Mouse (Mus musculus) NIH3T3 (cell line): ENCODE results near the gene Samhd1.
A peak's percentile ranks its signal among the peaks of the same experiment; 100 is the strongest.

Experiments used
- DNase-seq: peaks from one replicate; pipeline ENCODE4 v3.0.0-alpha.2; 2012; ENCODE audit warnings: low read depth

The Samhd1 gene

DNA sequence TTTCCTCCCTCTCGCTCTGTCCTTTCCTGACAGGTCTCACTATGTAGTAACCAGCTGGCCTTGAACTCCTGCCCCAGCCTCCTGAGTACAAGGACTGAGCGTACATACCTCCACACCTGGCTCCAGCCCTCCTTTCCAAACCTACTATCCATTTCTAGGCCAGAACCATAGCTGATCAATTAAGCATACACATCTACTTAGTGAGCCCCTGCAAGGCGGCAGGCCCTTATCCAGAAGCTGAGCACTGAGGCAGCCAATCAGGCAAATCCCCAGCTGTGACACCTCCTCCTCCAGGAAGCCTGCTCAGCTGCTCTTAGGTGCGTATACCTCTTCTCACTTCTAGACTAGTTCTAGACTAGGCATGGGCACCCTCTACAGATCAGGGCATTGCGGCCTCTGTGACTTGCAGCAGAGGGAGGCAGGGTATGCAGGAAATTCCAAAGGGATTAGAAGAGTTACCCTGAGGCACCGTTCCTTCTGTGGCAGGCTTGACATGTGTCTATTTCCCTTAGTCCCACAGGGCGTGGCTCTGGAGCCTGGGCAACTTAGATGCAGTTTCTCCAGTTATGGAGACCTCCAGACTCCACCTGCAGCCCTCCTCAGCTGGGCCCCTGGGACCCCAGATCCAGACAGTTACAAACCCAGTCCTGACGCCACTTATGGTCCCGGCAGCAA, 62.6 kb downstream of the Samhd1 start:
- no peak for DNase-seq

DNA sequence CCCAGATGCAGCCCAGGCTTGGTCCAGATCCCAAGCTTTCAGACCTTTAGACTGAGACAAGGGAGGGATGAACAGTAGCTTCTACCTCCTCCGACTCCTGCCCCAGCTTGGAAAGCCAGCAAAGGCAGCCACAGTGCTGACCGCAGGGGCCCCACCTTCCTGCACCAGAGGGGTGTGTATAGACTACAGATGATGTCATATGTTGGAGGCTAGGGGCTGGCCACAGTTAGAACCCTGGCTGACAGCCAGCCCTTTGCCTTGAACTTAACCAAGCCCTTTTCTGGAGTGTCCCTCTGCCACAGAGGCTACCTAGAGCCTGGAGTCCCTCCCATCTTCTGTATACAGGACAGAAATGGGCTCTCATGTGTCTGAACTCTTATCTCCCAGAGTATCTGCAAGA, 63.5 kb downstream of the Samhd1 start:
- peak; percentile 89 for DNase-seq

DNA sequence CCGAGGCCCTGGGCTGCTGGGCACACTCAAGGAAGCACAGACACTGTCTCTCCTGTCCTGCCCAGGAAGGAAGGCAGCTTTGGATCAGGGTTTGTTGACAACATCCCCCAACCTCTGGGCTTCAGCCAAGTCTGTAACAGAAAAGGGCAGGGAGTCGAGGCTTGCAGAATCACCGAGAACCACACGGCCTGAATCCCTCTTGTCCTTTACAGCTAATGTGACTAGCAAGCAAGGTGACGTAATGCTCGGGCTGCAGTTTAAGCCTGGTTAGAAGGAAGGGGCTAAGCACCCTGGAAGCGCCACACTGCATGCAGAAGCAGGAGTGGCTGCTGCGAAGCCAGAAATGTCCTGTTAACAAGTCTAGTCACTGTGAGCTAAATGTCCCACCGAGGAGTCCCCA, 64.7 kb downstream of the Samhd1 start:
- DNase-seq: peak; percentile 59

DNA sequence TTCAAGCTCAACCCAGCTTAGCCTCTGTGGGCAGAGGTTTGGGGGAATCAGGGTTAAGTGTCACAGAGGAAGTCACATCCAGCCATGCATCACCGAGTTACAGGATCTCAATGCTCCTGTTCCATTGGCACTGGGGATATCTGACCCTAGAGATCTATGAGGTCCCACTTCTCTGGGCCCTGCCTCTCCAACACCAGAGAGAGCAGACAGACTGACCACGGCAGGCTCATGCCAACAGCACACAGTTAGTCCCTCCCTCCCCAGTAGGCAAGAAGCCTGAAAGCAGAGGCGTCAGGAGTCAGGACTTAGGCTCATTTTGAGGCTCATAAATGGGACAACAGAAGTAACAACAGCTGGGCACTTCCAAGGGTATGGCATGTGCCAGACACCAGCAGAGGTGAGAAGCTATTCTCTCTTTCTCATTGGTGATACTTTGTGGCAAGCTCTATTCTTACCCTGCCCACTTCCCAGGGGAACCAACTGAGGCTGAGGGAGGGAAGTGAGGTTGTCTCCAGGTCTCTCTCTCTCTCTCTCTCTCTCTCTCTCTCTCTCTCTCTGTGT, 65.2 kb downstream of the Samhd1 start:
- DNase-seq: no peak

- DNase-seq: no peak
These were observed 65.7 kb downstream of the Samhd1 start for GRCm38 (mm10) chr2:157069355-157069735.

DNA sequence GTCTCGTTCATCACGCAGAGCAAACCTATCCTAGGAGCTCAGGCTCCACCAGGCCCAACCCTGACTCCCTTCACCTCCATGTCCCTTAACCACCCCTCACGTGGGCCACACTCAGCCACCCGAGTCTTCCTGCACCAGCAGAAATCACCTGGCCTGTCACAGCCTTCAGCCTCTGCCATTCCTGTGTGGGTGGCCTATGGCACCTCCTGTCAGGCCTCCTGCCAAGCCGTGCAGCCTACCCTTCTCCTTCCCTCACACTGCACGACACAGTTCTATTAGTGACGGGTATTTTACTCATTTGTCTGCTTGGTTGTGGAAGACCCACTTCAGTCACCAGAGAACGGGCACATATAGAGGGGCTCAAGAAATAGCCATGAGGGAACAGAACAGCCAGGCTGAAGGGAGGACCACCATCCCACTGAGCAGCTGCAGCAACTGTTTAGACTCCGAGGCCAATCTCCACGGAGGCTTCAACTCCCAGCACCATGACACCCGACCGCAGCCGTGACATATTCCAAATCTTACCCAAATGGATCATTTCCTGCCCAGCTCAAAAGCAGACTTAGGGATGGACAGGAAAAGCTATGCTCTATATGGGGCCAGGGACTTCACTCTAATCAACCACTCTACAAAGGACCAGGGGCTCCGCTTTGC, 66.2 kb downstream of the Samhd1 start:
- no peak for DNase-seq

DNA sequence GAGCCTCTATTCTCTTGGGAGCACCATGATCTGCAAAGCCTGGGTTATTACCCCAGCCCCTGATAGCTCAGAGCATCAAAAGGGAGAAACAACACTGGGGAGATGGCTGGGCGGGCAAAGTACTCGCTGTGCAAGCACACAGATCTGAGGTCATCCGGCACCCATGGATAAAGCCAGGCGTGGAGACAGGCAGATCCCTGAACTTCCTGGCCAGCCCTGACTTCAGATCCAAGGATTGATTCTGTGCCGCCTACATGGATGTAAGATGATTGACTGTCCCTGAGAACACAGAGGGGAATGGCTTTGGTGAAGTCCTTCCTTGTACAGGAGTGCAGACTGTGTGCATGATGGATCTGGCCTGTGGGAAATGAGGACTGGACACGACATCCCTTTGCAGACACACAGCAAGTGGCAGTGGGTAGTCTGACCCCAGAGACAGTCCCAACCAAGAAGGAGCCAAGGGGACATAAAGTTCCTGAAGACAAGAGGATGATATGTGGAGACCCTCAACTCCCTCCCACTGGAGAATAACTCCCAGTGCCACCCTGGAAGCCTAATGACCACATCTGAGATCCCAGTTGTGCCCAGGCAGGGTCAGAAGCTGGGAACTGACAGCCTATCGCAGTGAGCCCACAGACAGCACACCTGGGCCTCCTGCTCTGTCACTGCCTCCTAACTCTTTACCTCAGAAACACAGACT, 68.2 kb downstream of the Samhd1 start:
- DNase-seq: no peak

DNA sequence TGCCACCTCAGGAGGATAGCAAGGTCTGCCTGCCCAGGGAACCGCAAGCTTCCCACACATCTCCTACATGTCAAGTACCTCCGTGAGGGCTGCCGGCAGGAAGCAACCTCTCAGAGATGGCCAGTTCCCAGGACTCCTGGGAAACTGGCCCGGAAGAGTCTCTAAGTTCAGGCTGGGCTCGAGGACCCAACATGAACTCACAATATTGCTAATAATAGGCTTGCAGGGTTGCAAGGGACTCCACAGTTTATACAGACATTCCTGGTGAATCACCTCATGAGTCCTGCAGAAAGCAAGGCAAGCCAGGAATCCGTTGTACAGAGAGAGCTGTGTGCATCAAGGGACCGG, 69.2 kb downstream of the Samhd1 start:
- peak; percentile 80 for DNase-seq

DNA sequence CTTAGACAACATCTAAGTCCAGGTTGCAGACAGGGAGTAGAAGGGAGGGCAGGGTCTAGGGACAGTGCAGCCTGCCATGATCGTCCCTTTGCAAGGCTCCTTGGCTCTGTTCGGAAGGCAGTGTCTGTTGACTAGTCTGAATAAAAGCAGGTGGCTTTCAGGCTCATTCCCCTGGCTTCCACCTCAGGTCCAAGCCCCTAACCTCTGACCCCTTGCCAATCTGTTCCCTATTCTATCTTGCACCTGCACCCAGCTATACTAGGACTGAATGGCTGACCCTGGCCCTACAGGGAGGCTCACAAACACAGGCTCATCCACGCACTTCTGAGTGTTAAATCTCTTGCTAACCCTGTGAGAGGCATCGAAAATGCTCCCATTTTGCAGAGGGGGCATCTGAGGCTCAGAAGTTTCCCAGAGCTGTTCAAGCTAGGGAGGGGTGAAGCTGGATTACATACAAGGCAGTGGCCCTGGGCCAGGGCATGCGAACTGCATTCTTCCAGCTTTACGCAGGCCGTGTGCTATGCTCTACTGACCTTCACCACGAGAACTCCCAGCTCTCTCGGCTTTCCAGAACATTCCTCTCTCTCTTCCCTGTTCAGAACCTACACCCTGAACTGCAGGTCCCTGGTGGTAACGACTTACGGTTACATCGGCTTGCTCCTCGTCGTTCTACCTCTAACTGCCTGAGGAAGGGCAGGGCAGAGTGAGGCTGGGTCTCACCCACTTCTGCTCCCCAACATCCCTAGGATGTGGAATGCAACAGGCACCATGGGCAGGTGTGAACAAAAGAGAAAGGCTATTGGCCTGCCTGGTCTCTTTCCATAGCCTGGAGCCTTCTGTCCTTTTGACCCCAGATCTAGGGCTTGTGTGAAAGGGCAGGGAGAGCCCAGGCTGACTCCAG, 69.8 kb downstream of the Samhd1 start:
- DNase-seq: peak; percentile 39

DNA sequence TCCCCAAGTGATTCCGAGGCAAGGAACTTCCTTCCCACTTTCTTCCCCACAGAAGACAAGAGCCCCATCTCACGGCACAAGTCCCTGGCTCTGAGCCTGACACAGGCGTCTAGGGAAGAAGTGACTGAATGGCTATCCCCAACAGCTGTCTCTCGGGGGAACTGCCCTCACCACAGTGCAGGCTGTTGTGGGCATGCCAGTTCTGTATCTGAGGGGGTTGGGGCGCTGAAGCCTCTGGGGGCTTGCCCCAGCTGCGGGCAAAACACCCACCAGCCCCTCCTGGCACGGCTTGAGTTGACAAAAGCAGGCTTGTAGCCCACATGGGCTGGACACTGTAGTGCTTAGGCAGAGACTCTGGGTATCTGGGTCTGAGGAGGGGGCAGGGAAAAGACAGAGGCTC, 70.9 kb downstream of the Samhd1 start:
- DNase-seq: no peak

GRCm38 (mm10) chr2:157063241-157063700, 71.8 kb downstream of the Samhd1 start:
- DNase-seq: no peak

- DNase-seq: no peak
These were observed 74.3 kb downstream of the Samhd1 start for GRCm38 (mm10) chr2:157060557-157061305.

GRCm38 (mm10) chr2:157060037-157060436, 75.0 kb downstream of the Samhd1 start:
- no peak for DNase-seq

DNA sequence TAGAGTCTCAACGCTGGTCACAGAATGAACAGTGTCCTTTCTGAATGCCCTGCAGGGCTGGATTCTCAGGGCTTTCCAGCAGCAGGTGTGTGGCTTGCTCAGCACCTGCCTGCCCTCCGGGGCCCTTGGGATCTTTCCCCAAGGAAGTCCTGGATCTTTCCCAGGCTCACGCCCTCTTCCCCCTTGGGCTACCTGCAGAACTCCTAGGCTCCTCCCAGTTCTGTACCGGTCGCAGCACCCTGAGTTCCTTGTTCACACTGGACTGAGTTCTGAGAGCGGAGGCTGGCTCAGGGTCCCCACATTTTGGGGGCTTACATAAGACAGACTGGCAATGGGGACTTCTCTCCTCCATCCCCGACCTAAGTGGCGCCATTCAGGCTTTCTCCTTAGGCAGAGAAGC, 75.9 kb downstream of the Samhd1 start:
- DNase-seq: no peak

DNA sequence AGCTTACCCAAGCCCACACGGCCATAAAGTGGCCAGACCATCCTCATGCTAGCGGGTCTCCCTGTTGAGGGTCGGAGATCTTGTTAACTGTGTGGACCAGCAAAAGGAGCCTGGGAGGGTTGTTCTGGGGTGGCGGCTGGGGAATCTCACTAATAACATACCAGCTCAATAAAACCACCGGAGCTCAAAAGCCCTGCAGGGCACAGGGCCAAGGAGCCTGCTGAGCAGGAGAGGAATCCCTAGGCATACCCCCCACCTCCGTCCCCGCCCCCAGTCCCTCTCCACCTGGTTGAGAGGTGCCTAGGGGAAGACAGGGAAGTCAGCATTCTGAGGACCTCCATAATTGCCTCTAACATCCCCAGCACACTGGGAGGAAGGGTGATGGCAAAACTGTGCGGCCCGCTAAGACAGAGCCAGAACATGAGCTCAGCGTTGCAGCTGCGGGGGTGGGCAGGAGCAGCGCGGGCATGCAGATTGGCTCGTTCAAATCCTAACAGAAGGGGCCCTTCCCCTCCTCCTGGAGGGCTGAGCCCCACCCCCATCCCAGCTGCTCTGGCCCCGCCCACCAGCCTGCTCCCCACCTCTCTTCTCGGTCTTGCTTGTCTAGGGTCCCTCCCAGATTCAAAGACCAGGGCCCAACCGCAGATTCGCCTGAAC, 76.6 kb downstream of the Samhd1 start:
- no peak for DNase-seq

- no peak for DNase-seq
These were observed 77.3 kb downstream of the Samhd1 start for GRCm38 (mm10) chr2:157057758-157058157.

- DNase-seq: no peak
These were observed 77.9 kb downstream of the Samhd1 start for GRCm38 (mm10) chr2:157057186-157057585.

GRCm38 (mm10) chr2:157055721-157056120, 79.3 kb downstream of the Samhd1 start:
- no peak for DNase-seq

- DNase-seq: no peak
These were observed 80.2 kb downstream of the Samhd1 start for GRCm38 (mm10) chr2:157054816-157055215.

DNA sequence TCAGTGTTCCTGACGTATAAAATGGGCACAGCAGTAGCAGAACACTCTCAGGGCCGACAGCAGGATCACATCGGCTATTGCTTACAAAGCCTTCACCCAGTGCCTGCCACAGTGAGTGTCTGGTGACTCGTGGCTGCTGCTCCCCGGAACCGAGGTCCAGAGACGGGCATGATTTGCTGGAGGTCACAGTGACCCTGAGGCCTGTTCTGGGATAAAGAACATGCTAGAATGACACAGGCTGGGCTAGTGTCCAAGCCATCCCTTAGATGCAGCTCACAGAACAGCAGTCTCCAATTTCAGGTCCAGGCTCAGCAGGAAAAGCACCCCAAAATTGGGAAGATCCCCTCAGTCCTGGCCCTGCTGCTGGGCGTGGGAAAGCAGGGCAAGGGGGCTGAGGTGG, 80.8 kb downstream of the Samhd1 start:
- DNase-seq: peak; percentile 34

- no peak for DNase-seq
These were observed 81.3 kb downstream of the Samhd1 start for GRCm38 (mm10) chr2:157053787-157054186.
